Mouse (Mus musculus): ENCODE results near the gene Acta2. TPM values are rescaled to one million over a fixed set of nuclear protein-coding genes. Genes with fewer than 3 reads are reported as not detected.

Acta2 gene
- total and polyA plus RNA-seq, 3 experiments = 0.13 to 0.31 TPM; not detected in 1

- no peak overlapping the region for H3K27ac ChIP-seq (ENCODE audit: insufficient read depth, low read depth)
- no peak overlapping the region for H3K4me2 ChIP-seq (ENCODE audit: insufficient read depth, low read depth, poor library complexity, severe bottlenecking)
- H3K4me1 ChIP-seq (ENCODE audit: control insufficient read depth in 1 of 2, insufficient read depth in 2 of 2) = no peaks in the 10 kb centered on the region
- no peak overlapping the region for H3K9ac ChIP-seq (ENCODE audit: insufficient read depth, low read depth)
- DNase-seq (ENCODE audit: extremely low read depth) = no peak
- TF ChIP-seq GABPA (IDR thresholded peaks at IDR 0.05; ENCODE audit: insufficient replicate concordance, low read depth, low read length) (no peak), EP300 (IDR thresholded peaks at IDR 0.05; ENCODE audit: low read length) (no peak), SIN3A (IDR thresholded peaks at IDR 0.05; ENCODE audit: low read length) (no peak), TBP (conservative IDR thresholded peaks at IDR 0.05; ENCODE audit: low read depth, low read length) (no peak), ZKSCAN1 (IDR thresholded peaks at IDR 0.05; ENCODE audit: borderline replicate concordance, low read depth, low read length) (no peak), POLR2AphosphoS2 (IDR thresholded peaks at IDR 0.05; ENCODE audit: low read depth, low read length) (no peak), NRF1 (IDR thresholded peaks at IDR 0.05; ENCODE audit: low read depth, low read length) (no peak), HCFC1 (IDR thresholded peaks at IDR 0.05; ENCODE audit: low read depth, low read length) (no peak), ZMIZ1 (IDR thresholded peaks at IDR 0.05; ENCODE audit: low read depth, low read length) (no peak)
- H3K4me3 ChIP-seq (replicated peaks in 1 of 3; ENCODE audit: low read depth in 2 of 3, low read length in 2 of 3, poor library complexity in 1 of 3) = no peak overlapping the region
- no peaks in the 10 kb centered on the region for H3K9me3 ChIP-seq (replicated peaks; ENCODE audit: low read length)
- peaks cover 49 to 90% of the 10 kb centered on the region in 2 experiments for H3K36me3 ChIP-seq (replicated peaks in 1 of 2; ENCODE audit: control insufficient read depth in 1 of 2, insufficient read depth in 1 of 2, low read length in 1 of 2)
- no peaks in the 10 kb centered on the region for H3K27me3 ChIP-seq (replicated peaks)
- dilution Hi-C loops (cut with MboI; ENCODE audit: extremely low pct_ligation_motif_present, extremely low pct_unique_long_range_greater_than_20kb, low sequenced_read_pairs) = no loop called here
- no peaks in the 10 kb centered on the region for H3K79me2 ChIP-seq (replicated peaks; ENCODE audit: control insufficient read depth, extremely low read depth, insufficient read depth, poor library complexity, severe bottlenecking)
- in situ Hi-C loops (cut with MboI; ENCODE audit: low pct_ligation_motif_present, low pct_unique_long_range_greater_than_20kb, low sequenced_read_pairs) = no loop called here
These were observed 23.1 kb downstream of the Acta2 start for GRCm38 (mm10) chr19:34232326-34232725.

DNA sequence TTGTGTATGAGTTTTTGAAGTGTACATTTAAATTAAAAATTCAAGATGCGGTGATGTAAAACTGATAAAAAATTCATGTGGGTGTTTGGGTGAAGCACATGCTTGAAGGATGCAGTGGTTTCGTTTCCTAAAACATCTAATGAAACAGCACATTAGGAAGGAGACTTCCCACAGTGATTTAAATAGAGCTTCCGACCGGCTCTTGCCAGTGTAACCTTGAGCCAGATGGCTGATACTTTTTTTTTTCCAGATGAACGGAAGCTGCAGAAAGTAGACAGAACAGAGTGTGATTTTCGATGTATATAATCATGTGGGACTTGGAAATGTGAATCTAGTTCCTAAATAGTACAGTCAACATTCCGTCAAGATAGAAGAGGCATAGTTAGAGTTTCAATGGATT lies 23.8 kb downstream of the Acta2 start:
- dilution Hi-C loops (cut with MboI; ENCODE audit: extremely low pct_ligation_motif_present, extremely low pct_unique_long_range_greater_than_20kb, low sequenced_read_pairs) (no loop called here), in situ Hi-C loops (cut with MboI; ENCODE audit: low pct_ligation_motif_present, low pct_unique_long_range_greater_than_20kb, low sequenced_read_pairs) (no loop called here)
- Histone ChIP-seq H3K27me3 (replicated peaks) (no peaks in the 10 kb centered on the region), H3K9ac (ENCODE audit: insufficient read depth, low read depth) (no peak overlapping the region), H3K4me3 (replicated peaks in 1 of 3; ENCODE audit: low read depth in 2 of 3, low read length in 2 of 3, poor library complexity in 1 of 3) (no peak overlapping the region), H3K27ac (ENCODE audit: insufficient read depth, low read depth) (no peak overlapping the region), H3K4me2 (ENCODE audit: insufficient read depth, low read depth, poor library complexity, severe bottlenecking) (no peak overlapping the region), H3K79me2 (replicated peaks; ENCODE audit: control insufficient read depth, extremely low read depth, insufficient read depth, poor library complexity, severe bottlenecking) (peaks cover 2% of the 10 kb centered on the region; the same call in 1 of the 2 replicates), H3K36me3 (replicated peaks in 1 of 2; ENCODE audit: control insufficient read depth in 1 of 2, insufficient read depth in 1 of 2, low read length in 1 of 2) (peaks cover 49 to 91% of the 10 kb centered on the region in 2 experiments), H3K9me3 (replicated peaks; ENCODE audit: low read length) (no peaks in the 10 kb centered on the region), H3K4me1 (ENCODE audit: control insufficient read depth in 1 of 2, insufficient read depth in 2 of 2) (no peaks in the 10 kb centered on the region)
- TF ChIP-seq MAZ (IDR thresholded peaks at IDR 0.05; ENCODE audit: low read depth, low read length) (no peak), ZC3H11A (IDR thresholded peaks at IDR 0.05; ENCODE audit: low read depth, low read length) (no peak), NRF1 (IDR thresholded peaks at IDR 0.05; ENCODE audit: low read depth, low read length) (no peak), PAX5 (IDR thresholded peaks at IDR 0.05; ENCODE audit: low read length) (no peak), MEF2A (IDR thresholded peaks at IDR 0.05; ENCODE audit: borderline replicate concordance, low read depth, low read length) (no peak), ELF1 (IDR thresholded peaks at IDR 0.05; ENCODE audit: low read depth, low read length) (no peak), SMC3 (IDR thresholded peaks at IDR 0.05; ENCODE audit: low read depth, low read length) (no peak), MYC (IDR thresholded peaks at IDR 0.05; ENCODE audit: low read depth, low read length) (no peak)
- no peak for DNase-seq (ENCODE audit: extremely low read depth)

All from CH12.LX (cell line).